Mouse (Mus musculus) E14TG2a.4 (cell line): Measurements from ENCODE around the gene Gm37240.

Experiments used
- CTCF ChIP-seq: conservative IDR thresholded peaks from 2 replicates; pipeline ENCODE4 v1.5.1; 2014; ENCODE audit warnings: low read length
- NANOG ChIP-seq: IDR thresholded peaks from 2 replicates; pipeline ENCODE4 v1.6.1; 2014; ENCODE audit warnings: borderline replicate concordance, low read length, mixed read lengths
- POU5F1 ChIP-seq: IDR thresholded peaks from 2 replicates; pipeline ENCODE4 v1.6.1; 2014; ENCODE audit warnings: low read length, borderline replicate concordance

DNA sequence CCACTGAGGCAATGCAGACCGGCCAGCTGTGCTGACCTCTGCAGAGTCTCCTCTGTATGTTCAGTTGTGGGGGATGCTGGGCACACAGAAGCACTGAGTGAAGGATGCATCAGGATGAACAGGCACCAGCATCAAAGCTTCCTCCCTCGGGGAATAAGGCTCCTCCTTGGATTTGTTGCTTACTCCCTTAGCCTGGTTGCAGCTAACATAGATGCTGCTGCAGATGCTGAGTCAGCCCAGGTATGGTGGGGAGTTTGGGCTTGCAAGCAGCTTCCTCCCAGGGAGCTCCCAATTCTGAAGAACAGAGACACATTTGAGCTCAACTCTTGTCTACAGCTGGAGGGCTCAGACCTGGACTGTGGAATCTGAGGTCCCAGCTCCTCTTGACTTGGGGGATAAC, 863.1 kb downstream of the Gm37240 start:
- TF ChIP-seq CTCF (no peak), NANOG (no peak), POU5F1 (no peak)
